Mouse (Mus musculus) limb, embryonic 15.5 days (tissue): ENCODE measurements around the gene Oosp3. TPM values are rescaled to one million over a fixed set of nuclear protein-coding genes. Genes with fewer than 3 reads are reported as not detected.

ENCODE experiments used
- ATAC-seq: fragments of 200-750 bp; cut with Nextera tagmentation; 2 replicates; pipeline ENCODE4 v1.8.0; 2017; ENCODE audit warnings: low read depth, moderate TSS enrichment; ENCODE audit not compliant: insufficient number of reproducible peaks, low FRiP score, low TSS enrichment
- H3K27ac ChIP-seq: fragments of 300-500 bp; sonication (generic); 2 replicates; pipeline ENCODE4 v1.5.1; 2015; ENCODE audit warnings: moderate library complexity, mild to moderate bottlenecking, inconsistent platforms
- H3K27me3 ChIP-seq: fragments of 300-500 bp; sonication (generic); 2 replicates; pipeline ENCODE4 v1.6.1; 2015; ENCODE audit warnings: inconsistent platforms
- H3K36me3 ChIP-seq: fragments of 300-500 bp; sonication (generic); 2 replicates; pipeline ENCODE4 v1.6.1; 2015; ENCODE audit warnings: inconsistent platforms
- H3K4me1 ChIP-seq: fragments of 300-500 bp; sonication (generic); 2 replicates; pipeline ENCODE4 v1.6.1; 2015; ENCODE audit warnings: inconsistent platforms
- H3K4me2 ChIP-seq: fragments of 300-500 bp; sonication (generic); 2 replicates; pipeline ENCODE4 v1.6.1; 2015; ENCODE audit warnings: mild to moderate bottlenecking, inconsistent platforms
- H3K4me3 ChIP-seq: fragments of 300-500 bp; sonication (generic); 2 replicates; pipeline ENCODE4 v1.5.1; 2015; ENCODE audit warnings: mild to moderate bottlenecking, inconsistent platforms
- H3K9ac ChIP-seq: fragments of 300-500 bp; sonication (generic); 2 replicates; pipeline ENCODE4 v1.6.1; 2015; ENCODE audit warnings: inconsistent platforms
- H3K9me3 ChIP-seq: fragments of 300-500 bp; sonication (generic); 2 replicates; pipeline ENCODE4 v1.6.1; 2016; ENCODE audit warnings: inconsistent platforms
- WGBS: fragments of 180-500 bp; shearing (Covaris S2); methylation state at CpG from one replicate; pipeline ENCODE4 v1.1.7; 2015; 5-methylcytosine and 5-hydroxymethylcytosine counted together
- polyA plus RNA-seq: library from polyadenylated mRNA; unstranded; fragments of >200 nt; fragmentation: Nextera tagmentation; extraction: Ambion mirVana; gene quantifications from 2 replicates; pipeline ENCODE4 v1.2.1, GENCODE M21; 2015

Gene Oosp3
- polyA plus RNA-seq, 1 experiment from 2014 or later: not detected

DNA sequence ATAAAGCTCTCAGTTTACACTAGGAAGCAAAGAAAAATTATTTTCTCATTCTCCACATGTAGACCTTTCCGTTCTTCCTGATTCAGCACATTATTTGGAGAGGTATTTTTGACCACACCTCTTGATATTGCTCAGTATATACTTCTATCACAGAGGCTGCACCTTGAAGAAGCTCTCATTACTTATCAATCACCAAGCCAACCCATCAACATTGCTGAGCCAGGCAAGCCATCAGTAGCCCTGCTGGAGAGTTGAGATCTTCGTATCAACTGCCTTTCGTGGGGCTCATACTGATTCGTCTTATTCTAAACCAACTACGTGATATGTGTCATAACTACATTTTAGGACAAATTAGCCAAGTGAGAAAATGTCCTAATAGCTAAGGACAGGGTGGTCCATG is 30.4 kb downstream of the Oosp3 start:
- H3K4me1 ChIP-seq: no peaks in the 10 kb centered on the region
- H3K27me3 ChIP-seq: no peaks in the 10 kb centered on the region
- ATAC-seq: no peak

GRCm38 (mm10) chr19:11730278-11730677 is 33.4 kb downstream of the Oosp3 start:
- ATAC-seq: no peak
- WGBS: 64% methylated on average over 1 of the region's 1 CpGs

More for the DNA sequence above, 30.4 kb downstream of the Oosp3 start:
- H3K4me2 ChIP-seq: no peak overlapping the region
- no peak overlapping the region for H3K4me3 ChIP-seq
- H3K36me3 ChIP-seq: no peaks in the 10 kb centered on the region
- 88% methylated on average over 5 of the region's 5 CpGs for WGBS
- no peak overlapping the region for H3K27ac ChIP-seq
- H3K9me3 ChIP-seq: no peaks in the 10 kb centered on the region
- H3K9ac ChIP-seq: no peak overlapping the region

GRCm38 (mm10) chr19:11736455-11736854 is 39.6 kb downstream of the Oosp3 start:
- no peaks in the 10 kb centered on the region for H3K27me3 ChIP-seq
- no peaks in the 10 kb centered on the region for H3K4me1 ChIP-seq
- H3K27ac ChIP-seq: no peak overlapping the region
- no peak overlapping the region for H3K4me2 ChIP-seq
- no peak overlapping the region for H3K4me3 ChIP-seq
- no peaks in the 10 kb centered on the region for H3K36me3 ChIP-seq
- no peaks in the 10 kb centered on the region for H3K9me3 ChIP-seq
- 55% methylated on average over 1 of the region's 1 CpGs for WGBS
- H3K9ac ChIP-seq: no peak overlapping the region
- no peak for ATAC-seq

More at GRCm38 (mm10) chr19:11730278-11730677, 33.4 kb downstream of the Oosp3 start:
- Histone ChIP-seq H3K4me2 (no peak overlapping the region), H3K27ac (no peak overlapping the region), H3K27me3 (no peaks in the 10 kb centered on the region), H3K9me3 (no peaks in the 10 kb centered on the region), H3K4me1 (no peaks in the 10 kb centered on the region), H3K4me3 (no peak overlapping the region), H3K9ac (no peak overlapping the region), H3K36me3 (no peaks in the 10 kb centered on the region)

DNA sequence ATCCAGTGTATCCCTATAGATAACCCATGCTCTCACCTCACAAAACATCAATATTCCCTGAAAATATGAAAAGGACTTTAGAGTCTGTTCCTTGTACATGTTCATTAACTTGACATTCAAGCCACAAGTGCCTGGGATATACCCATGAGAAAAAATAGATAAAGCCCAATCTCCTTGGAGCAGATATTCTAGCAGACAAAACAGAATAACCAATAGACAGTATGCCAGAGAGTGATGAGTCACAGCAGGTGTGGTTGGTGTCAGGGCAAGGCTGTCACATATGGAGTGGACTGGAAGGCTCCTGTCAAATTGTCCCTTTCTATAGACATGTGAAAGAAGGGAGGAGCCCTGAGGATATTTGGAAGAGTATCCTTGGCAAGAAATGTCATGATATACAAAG is 48.8 kb downstream of the Oosp3 start:
- H3K27me3 ChIP-seq: no peaks in the 10 kb centered on the region
- H3K36me3 ChIP-seq: no peaks in the 10 kb centered on the region
- no peaks in the 10 kb centered on the region for H3K9me3 ChIP-seq
- no peak overlapping the region for H3K27ac ChIP-seq
- H3K9ac ChIP-seq: no peak overlapping the region
- no peaks in the 10 kb centered on the region for H3K4me1 ChIP-seq
- no peak overlapping the region for H3K4me3 ChIP-seq
- no peak overlapping the region for H3K4me2 ChIP-seq
- no peak for ATAC-seq

DNA sequence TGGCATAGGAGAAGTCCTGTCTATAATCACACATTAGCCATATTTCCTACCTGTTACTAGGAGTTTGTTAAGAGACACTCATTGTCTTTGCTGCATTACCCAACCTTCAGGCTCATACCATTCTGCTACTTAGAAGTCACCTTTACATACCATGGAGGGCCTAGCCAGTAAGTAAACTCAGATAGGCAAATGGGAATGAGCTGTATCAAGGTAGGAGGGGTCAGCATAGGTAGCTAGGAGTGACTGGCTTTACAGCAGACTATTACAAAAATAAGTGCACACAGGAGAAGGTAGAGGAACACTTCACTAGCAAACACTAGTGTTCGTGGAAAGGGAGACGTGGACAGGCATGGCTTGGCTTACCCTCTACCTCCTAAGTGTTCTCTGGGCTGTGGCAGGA is 50.4 kb downstream of the Oosp3 start, which contains the start of gene Gif:
Gene Gif, plus strand, starts transcription at position 257 of the 400 bp plus-strand sequence.
- Histone ChIP-seq H3K9ac (no peak within 1 kb of the TSS), H3K9me3 (no peaks in the 10 kb centered on the region), H3K4me1 (no peaks in the 10 kb centered on the region), H3K36me3 (no peaks in the 10 kb centered on the region), H3K27ac (no peak within 1 kb of the TSS), H3K4me3 (no peak within 1 kb of the TSS), H3K4me2 (no peak within 1 kb of the TSS), H3K27me3 (no peaks in the 10 kb centered on the region)
- no peak for ATAC-seq
- WGBS: 79% methylated on average over 2 of the region's 2 CpGs

Other genes with a start within 250 kb of the Oosp3 start
- gene Ms4a6c, start 227.7 kb upstream of the Oosp3 start, polyA plus RNA-seq: 9.4 and 10.4 TPM in 2 replicates
- 0.21 TPM in 1 of 2 replicates, not detected in the other for gene Gm8369, start 211.1 kb upstream of the Oosp3 start, polyA plus RNA-seq
- 7.7 and 10.7 TPM in 2 replicates for gene Ms4a6b, start 180.5 kb upstream of the Oosp3 start, polyA plus RNA-seq
- 1.9 and 2.3 TPM in 2 replicates for gene Ms4a4d, start 160.3 kb upstream of the Oosp3 start, polyA plus RNA-seq
- 8.4 and 9.1 TPM in 2 replicates for gene Ms4a6d, start 92.2 kb upstream of the Oosp3 start, polyA plus RNA-seq
- 2.1 and 2.2 TPM in 2 replicates for gene Ms4a2, start 73.3 kb upstream of the Oosp3 start, polyA plus RNA-seq
- gene Ms4a3, start 56.2 kb upstream of the Oosp3 start, polyA plus RNA-seq: 0.15 TPM in 1 of 2 replicates, not detected in the other
- gene Oosp2, start 36.5 kb upstream of the Oosp3 start, polyA plus RNA-seq: not detected in 2 replicates
- gene Oosp1, start 5.9 kb upstream of the Oosp3 start, polyA plus RNA-seq: not detected in 2 replicates
- not detected in 2 replicates for gene Gif, start 50.5 kb downstream of the Oosp3 start, polyA plus RNA-seq
- 38.9 and 40.1 TPM in 2 replicates for gene Mrpl16, start 73.3 kb downstream of the Oosp3 start, polyA plus RNA-seq
- gene Stx3, start 122.3 kb downstream of the Oosp3 start, polyA plus RNA-seq: 6.2 and 6.4 TPM in 2 replicates
- gene Olfr1417, start 142.2 kb downstream of the Oosp3 start, polyA plus RNA-seq: not detected in 2 replicates
- gene Olfr1418, start 164.0 kb downstream of the Oosp3 start, polyA plus RNA-seq: not detected in 2 replicates
- not detected in 2 replicates for gene Olfr1419, start 178.1 kb downstream of the Oosp3 start, polyA plus RNA-seq
- gene Olfr1420, start 189.5 kb downstream of the Oosp3 start, polyA plus RNA-seq: 0.23 TPM in 1 of 2 replicates, not detected in the other
- gene Patl1, start 215.3 kb downstream of the Oosp3 start, polyA plus RNA-seq: 15.5 and 16.4 TPM in 2 replicates